Mouse (Mus musculus) gonadal fat pad, adult 2 months (tissue): Measurements from ENCODE around the gene Creb3l1. TPM values are rescaled to one million over a fixed set of nuclear protein-coding genes. Genes with fewer than 3 reads are reported as not detected.

ENCODE experiments used
- DNase-seq: peaks from one replicate; pipeline ENCODE4 v3.0.0-alpha.2; 2012; ENCODE audit warnings: low read depth
- polyA plus RNA-seq: library from polyadenylated mRNA; depleted of rRNA; stranded (reverse); fragments of >200 nt; gene quantifications from 2 replicates; pipeline ENCODE4 v1.2.3, GENCODE M21; 2012

Creb3l1 gene
- polyA plus RNA-seq, 1 experiment: 3.6 TPM

GRCm38 (mm10) chr2:91964610-91965204, 59.6 kb downstream of the Creb3l1 start:
- no peak for DNase-seq

GRCm38 (mm10) chr2:91963443-91963932, 60.8 kb downstream of the Creb3l1 start:
- no peak for DNase-seq

GRCm38 (mm10) chr2:91962864-91963401, 61.4 kb downstream of the Creb3l1 start:
- no peak for DNase-seq

GRCm38 (mm10) chr2:91961901-91962761, 62.2 kb downstream of the Creb3l1 start:
- DNase-seq: no peak

GRCm38 (mm10) chr2:91960459-91960858, 63.8 kb downstream of the Creb3l1 start:
- DNase-seq: no peak

- no peak for DNase-seq
These were observed 64.5 kb downstream of the Creb3l1 start for GRCm38 (mm10) chr2:91959544-91960410.

- no peak for DNase-seq
These were observed 65.4 kb downstream of the Creb3l1 start for GRCm38 (mm10) chr2:91958701-91959457.

- DNase-seq: no peak
These were observed 66.3 kb downstream of the Creb3l1 start for GRCm38 (mm10) chr2:91958049-91958448.

GRCm38 (mm10) chr2:91957096-91957495, 67.2 kb downstream of the Creb3l1 start:
- no peak for DNase-seq

- no peak for DNase-seq
These were observed 68.4 kb downstream of the Creb3l1 start for GRCm38 (mm10) chr2:91955875-91956274.

GRCm38 (mm10) chr2:91955121-91955591, 69.1 kb downstream of the Creb3l1 start:
- no peak for DNase-seq

- no peak for DNase-seq
These were observed 70.5 kb downstream of the Creb3l1 start for GRCm38 (mm10) chr2:91953825-91954224.

GRCm38 (mm10) chr2:91950275-91951085, 73.8 kb downstream of the Creb3l1 start:
- peak; percentile 83 for DNase-seq

GRCm38 (mm10) chr2:91949411-91950274, 74.7 kb downstream of the Creb3l1 start:
- no peak for DNase-seq

GRCm38 (mm10) chr2:91948792-91949241, 75.5 kb downstream of the Creb3l1 start:
- DNase-seq: no peak

GRCm38 (mm10) chr2:91948151-91948509, 76.2 kb downstream of the Creb3l1 start:
- DNase-seq: no peak

- DNase-seq: peak; percentile 77
These were observed 76.7 kb downstream of the Creb3l1 start for GRCm38 (mm10) chr2:91947397-91948150.

GRCm38 (mm10) chr2:91946836-91947235, 77.5 kb downstream of the Creb3l1 start:
- no peak for DNase-seq
